Mouse (Mus musculus): ENCODE results near the gene Asic2. TPM values are rescaled to one million over a fixed set of nuclear protein-coding genes. Genes with fewer than 3 reads are reported as not detected.

The Asic2 gene
- total RNA-seq, 4 experiments from 2014 or later = 60.0 to 62.0 (median 60.9) TPM

DNA sequence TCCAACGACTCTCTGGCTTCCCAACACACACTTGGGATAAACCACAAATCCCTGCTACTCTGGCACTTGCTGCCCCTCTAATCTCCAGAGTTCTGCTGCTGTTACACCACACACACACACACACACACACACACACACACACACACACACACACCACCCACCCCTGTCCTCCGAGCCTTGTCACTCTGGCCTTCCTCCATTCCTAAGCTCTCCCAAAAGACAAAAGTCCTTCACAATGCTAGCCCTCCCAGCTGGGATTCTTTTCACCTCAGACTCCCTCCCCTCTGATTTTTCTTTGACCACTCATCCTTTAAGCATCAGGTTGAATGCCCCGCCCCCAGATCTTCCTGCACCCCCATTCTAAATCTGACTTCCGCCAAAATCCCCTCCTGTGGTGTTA, 506.5 kb downstream of the Asic2 start:
- DNase-seq (ENCODE audit: low spot score in 2 of 2) = no peak

DNA sequence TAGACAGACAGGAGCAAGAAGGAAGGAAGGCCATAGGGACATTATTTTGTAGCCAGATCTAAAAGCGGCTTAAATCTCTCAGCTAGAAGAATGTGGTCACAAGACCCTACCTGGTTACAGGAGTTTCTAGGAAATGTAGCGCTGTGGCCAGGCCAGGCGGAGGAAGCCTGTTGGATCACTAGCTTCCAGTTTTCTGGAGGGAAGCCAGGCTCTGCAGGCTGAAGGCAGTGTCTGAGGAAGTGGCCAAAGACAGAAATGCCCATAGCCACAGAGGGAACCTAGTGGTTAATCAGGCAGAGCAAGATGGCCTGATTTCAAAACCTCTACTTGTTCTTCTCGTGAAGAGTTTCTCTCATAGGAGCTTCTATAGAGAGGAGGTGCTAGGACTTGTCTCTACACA, 513.3 kb downstream of the Asic2 start:
- DNase-seq (ENCODE audit: low spot score in 2 of 2) = no peak

DNA sequence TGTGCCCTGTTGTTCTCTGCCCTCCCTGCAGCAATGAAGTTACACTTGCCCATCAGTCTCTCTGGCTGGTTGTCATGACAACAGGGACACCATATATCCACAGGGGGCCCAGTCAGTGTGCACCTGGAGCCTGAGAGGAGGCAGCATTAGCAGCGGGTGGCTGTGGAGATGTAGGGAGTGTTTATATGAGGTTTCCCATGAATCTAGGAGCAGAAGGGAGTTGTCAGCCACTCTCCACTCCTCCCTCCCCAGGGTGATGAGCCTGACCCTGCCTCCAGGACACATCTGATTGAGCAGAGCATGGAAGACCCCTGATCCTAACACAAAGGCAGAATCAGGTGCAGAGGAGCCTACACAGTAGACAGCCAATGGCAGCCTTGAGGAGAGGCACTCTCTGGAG, 514.1 kb downstream of the Asic2 start:
- DNase-seq (ENCODE audit: low spot score in 2 of 2) = peak in 1 of 2 experiments; percentile 12

DNA sequence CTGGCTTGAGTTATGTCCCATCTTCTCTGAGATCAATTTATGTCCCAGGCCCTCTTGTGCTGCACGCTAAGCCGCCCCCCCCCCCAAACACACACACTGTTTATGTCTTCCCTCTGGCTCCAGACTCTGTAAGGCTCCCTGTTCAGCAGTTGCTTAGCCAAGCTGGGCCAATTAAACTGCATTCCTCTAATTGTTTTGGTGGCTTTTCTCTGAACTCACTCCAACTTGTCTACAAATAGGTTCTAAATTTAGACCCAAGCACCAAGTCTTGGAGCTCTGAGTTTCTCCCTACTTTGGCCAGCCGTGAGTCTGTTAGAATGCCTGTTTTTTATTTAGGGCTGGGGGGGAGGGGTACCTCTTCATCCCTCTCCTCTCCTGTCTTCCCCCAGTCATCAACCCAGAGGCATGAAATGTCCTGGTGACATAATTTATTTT, 519.0 kb downstream of the Asic2 start:
- DNase-seq (ENCODE audit: low spot score in 2 of 2) = peak in 1 of 2 experiments; percentile 15

DNA sequence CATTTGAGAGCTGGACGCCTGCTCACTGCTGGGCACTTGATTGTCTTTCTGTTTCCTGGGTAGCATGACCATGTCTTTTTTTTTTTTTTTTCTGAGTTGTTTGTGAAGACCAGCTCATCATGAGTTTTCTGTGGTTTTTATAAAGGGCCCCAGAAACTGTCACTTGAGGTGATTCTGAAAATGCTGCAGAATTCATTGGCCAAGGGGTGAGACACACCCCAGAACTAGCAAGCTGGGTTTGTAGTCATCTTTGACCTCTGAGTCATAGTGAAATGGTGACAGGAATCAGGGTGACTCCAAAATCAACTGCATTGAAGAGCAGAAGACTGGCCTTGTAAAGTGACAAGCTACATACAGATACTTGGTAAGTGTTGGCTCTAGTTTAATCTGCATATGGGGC, 521.9 kb downstream of the Asic2 start:
- DNase-seq (ENCODE audit: low spot score in 2 of 2) = no peak

DNA sequence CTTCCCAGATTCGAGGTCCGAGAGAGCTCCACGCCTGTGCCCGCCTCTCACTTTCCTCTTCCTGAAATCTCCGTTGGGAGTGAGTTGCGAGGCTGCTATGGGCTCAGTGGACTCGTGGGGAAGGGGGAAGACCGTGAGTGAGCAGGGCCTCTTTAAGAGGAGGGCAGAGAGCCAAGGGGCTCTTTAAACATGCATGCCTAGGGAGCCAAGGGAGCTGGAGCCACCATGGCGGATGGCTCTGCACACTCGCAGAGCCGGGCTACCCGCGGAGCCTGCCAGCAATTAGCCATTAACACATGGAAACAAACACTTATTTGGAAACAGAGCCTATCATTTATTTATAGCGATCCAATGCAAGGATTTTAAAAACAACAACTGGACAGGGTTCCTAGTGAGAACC, 541.4 kb downstream of the Asic2 start:
- no peak for DNase-seq (ENCODE audit: low spot score in 2 of 2)

DNA sequence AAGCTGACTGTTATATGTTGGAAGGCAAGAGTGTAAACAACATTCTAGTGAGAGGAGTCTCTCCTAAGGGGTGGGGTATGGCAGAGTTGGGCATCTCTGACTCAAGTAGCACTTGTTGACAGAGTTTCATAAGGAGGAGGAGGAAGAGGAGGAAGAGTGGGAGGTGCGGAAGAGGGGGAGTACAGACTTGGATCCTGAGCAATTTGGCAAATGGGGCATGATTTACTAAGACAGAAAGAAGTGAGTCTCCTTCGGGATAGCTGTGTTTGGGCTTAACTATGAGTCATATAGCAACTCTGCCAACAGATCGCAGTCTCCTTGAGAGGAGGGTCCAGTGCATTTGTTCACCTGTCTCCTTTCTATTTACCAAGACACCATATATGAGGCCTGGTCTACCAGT, 549.1 kb downstream of the Asic2 start:
- DNase-seq (ENCODE audit: low spot score in 2 of 2) = peak in 1 of 2 experiments; percentile 28

DNA sequence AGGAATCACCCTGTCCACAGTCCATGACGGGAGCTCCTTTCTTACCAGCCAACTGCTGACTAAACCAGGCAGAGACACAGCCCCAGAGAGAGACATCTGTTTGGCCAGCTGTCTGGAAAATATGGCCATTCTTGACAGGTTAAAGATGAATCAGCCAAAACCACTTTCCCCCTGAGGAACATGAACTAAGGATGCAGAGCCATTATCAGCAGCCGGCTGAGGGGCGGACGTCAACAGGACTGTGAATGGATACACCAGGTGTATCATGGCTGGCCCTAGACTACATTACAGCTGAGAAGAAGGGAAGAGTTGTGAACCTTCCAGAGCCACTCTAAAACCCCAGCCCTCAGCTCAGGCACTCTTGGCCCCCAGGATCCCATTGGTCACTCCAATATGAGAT, 550.2 kb downstream of the Asic2 start:
- no peak for DNase-seq (ENCODE audit: low spot score in 2 of 2)

DNA sequence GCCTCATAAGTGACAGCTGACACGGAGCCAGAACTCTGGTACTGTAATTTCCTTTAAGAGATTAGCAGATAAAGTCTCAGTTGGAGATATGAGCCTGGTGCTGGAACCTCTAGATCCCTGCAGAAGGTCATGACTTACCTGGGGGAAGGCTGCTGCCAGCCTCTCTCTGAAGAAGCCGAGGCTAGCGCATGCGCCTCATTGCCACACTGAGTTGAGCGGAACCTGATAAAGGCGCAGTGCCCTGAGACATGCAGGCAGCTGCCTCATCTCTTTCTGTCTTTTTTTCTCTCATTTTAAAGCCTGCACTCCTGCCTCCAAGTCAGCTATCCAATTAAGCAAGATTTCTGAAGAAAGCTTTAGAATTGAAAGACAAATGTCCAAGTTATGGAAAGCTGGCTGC, 551.9 kb downstream of the Asic2 start:
- DNase-seq (ENCODE audit: low spot score in 2 of 2) = no peak

DNA sequence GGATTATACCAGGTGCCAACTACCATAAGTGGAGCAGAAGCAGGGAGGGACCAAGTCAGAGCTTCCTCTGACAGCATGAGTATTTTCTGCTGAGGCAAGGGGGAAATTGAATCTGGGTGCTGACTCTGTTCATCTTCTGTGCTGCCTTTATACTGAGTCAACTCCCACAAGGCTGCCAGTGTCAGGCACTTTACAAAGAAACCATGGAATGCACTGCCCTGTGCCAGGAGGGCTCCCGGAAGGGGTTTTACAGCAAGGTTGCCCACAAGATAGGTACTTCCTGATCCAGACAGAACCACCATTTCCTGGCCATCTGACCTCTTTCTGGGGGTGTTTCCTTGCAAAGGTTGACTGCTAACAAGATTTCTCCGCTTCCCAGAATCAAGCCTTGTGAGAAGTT, 553.7 kb downstream of the Asic2 start:
- DNase-seq (ENCODE audit: low spot score in 2 of 2) = no peak

DNA sequence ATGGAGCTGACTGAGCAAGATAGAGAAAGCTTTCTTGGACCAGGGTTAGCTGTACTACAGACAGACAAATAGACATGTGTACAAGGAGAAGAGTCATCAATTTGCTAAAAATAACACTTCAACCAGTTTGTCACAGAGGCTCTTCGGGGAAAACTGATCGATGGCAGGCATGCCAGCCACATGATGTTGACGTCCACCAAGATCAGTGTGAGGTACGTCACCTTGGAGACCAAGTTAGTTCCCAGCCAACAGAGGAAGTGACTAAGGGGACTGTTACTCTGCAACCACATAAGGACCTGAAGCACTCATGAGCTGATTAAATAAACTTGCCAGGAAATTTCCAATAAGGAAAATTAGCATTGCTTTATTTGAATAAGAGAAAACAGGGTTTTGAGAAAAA, 557.0 kb downstream of the Asic2 start:
- DNase-seq (ENCODE audit: low spot score in 2 of 2) = no peak

DNA sequence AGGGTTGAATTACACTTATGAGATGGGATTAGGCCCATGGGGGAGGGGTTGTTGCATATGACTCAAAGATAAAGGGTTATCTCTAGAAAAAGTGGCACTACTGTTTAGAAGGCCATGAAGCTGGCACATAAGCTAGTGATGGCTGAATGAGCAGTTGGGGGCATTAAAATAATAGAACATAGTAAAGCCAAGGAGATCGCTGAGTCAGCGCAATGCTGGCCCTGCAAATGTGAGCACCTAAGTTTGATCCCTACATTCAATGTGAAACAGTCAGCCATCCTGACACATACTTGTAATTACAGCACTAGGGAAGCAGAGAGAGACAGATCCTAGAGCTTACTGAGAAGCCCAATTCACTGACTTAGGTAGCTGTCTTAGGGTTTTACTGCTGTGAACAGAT, 562.3 kb downstream of the Asic2 start:
- DNase-seq (ENCODE audit: low spot score in 2 of 2) = no peak

DNA sequence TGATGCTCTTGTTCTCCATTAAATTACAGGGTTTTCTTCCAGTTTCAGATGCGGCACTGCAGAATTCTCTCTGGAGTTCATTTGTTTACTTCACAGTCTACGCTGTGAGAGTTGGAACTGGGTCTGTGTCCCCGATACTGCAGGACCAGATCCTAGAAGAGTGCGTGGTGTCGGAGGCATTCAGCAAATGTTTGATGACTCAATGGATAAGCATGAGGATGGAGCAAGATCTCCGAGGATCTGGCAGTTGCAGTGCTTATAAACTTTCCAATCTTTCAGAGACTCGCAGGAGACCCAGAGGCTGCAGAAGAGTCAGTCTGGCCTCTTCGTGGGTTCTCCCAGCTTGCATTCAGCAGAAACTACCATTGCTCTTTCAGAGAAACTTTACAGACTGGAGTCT, 566.0 kb downstream of the Asic2 start:
- no peak for DNase-seq (ENCODE audit: low spot score in 2 of 2)

DNA sequence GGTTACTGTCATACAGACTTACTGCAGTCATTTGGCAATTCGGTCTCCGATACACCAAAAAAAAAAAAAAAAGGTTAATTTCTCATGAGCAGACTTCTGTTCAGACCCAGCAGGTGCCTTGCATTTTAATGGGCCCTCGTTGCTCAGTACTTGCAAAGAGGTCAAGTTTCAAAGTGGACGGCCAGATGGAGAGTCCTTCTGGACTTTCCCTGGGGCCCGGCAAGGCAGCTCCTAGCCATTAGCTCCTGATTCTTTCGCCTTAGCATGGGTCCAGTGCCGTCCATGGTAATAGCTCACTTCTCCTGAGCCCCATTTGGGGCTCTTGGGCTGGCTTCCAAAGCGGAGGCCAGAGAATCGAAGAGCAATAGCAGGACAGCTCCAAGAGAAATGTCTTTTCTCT, 575.4 kb downstream of the Asic2 start:
- no peak for DNase-seq (ENCODE audit: low spot score in 2 of 2)

DNA sequence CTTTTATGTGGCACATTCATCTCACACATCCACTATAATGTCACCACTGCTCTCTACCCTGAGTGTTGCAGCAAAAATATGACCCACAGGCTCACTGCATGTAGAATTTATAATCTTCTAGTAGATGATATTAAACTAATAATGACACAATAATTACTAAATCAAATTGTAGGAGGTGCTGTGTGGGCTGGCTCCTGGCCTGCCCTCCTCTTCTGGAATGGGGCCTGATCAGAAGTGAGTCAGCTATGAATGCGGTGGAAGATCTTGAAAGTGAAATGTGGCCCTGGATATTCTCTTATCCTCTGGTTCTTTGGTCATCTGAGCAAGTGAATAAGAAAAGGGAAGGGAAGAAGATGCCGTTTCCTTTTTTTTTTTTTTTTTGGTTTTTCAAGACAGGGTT, 582.1 kb downstream of the Asic2 start:
- DNase-seq (ENCODE audit: low spot score in 2 of 2) = no peak

DNA sequence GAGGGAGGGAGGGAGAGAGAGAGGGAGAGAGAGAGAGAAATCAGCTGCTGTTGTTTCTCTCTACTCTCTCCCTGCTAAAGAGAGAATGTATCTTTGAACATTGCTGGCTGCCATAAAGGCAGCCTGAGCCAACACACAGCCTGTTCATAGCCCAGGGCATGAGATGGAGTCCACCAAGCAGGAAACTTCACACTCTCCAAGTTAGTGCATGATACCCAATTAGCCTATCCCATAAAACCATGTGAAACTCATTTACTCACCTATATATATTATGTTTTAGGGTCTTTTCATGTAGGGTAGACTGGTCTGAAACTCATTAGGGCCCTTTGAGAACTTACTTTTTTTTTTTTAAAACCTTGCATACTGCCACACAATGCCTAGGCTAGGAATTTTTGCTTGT, 582.7 kb downstream of the Asic2 start:
- DNase-seq (ENCODE audit: low spot score in 2 of 2) = no peak

DNA sequence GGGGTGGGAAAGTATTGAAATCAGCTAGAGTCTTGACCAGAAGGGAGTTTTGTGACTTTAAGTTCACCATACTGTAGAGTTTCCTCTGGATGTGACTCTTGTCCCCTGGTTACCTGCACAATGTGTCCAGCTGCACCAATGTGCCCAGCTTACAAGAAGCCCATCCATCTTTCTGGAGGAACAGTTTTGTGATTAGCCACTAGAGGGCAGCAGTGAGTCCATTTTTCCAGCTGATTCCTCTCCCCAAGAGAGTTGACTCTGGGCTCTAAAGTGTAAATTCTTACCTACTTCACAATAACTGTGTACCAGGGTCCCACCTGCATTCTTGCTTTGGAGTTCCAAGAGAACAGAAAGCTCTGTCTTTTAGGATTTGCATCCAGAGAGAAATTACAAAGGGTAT, 593.4 kb downstream of the Asic2 start:
- DNase-seq (ENCODE audit: low spot score in 2 of 2) = peak; percentile 15 to 42

DNA sequence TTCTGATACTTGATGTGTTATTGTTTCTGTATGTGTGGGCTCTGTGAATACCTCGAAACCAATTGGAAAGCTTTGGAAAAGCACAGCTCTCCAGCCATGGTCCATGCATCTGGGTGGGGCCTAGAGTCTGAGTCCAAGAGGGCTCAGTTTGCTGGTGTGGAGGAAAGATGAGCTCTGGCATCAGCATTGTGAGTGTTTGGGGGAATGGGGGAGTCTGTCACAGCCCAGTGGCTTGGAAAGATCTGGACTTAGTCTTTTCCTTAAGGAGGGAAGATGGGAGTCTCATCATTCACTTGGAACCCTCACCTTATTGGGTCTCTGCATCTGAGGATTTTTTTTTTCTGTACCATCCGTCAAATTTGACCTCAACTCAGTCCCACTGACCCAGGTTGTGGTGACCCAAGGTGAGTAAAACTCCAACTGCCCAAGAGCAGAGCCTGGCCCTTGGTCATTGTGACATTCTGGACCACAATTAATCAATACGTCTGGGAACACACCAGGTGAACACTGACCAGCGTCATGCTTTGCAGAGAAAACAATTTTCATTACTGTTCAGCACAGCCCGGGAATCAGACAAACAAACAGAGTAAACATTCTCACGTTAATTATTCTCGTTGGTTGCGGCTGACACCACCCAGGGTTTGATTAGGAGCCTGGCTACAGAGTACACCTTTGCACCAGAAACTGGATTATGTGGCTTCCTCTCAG, 594.1 kb downstream of the Asic2 start:
- DNase-seq (ENCODE audit: low spot score in 2 of 2) = no peak

DNA sequence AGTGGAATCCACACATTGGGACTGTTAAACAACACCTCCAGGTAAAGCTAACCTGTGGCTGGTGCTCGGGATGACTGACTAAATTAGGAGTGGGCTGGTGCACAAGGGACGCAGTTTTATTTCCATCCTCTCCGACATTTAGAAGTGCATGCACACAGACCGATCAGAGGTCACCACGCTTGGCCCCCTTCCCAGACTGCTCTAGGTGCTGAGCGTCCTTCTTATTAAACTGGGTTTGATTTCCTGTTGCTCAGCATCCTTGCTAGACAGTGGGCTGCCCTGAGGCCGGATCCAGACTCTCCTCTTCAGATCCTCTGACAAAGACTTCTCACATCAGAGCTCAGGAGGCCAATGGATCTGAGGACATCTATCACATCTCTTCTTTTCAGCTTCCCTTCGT, 596.7 kb downstream of the Asic2 start:
- DNase-seq (ENCODE audit: low spot score in 2 of 2) = no peak

DNA sequence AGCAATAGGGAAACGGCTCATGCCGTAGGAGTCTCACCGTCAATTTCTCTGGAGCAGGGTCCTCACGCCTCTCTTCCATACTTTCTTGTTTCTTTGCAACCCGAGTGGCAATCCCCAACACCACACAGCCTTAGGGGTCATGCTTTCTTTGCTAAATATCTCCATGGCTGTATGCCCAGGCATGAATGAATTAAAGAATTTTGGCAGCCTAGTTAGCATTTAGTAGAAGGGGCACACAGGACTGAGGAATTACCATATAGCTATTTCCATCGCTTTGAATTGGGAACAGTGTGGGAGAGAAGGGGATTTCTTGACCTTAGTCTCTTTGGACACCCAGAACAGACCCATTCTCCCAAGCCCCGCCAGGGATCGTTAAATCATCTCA, 597.8 kb downstream of the Asic2 start:
- DNase-seq (ENCODE audit: low spot score in 2 of 2) = no peak

DNA sequence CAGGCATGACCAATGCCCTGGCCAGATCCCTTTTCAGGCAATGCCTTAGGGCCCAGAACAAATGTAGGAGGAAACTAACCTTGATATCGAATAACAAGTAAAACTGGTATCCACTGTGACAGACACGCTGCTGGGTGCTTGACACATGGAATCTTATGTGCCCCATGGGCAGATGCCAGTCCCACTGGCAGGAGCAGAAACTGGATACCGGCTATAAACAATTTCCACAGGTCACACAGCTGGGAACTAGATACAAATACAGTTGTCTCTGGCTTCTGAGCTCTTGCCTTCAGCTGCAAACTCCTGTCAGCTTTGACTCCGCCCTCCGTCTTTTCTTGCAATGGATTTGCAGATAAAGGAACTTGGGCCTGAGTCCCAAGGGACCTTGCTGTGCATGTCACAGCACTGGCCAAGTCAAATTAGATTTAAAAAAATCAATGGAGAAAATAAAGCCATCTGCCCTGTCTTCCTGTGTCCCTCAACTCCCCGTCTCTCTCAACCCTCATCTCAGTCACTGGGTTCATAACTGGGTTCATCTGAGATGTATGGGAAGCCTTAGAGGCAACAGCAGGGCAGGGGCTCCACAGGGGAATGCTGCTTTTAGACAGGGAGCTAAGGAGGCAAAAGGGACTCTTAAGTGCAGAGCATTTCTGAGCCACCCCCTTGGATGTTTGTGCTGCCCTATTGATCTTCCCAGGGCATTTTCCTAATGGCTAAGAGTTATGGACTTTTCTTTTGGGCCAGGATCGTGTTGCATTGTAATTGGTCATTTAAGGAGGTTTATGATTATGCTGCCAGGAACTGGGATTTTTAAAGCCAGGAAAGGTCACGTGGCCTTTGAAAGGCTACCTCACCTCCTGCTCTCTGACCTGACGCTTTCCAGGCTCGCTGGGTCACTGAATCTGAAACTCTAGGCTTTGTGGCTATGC, 598.5 kb downstream of the Asic2 start:
- no peak for DNase-seq (ENCODE audit: low spot score in 2 of 2)

DNA sequence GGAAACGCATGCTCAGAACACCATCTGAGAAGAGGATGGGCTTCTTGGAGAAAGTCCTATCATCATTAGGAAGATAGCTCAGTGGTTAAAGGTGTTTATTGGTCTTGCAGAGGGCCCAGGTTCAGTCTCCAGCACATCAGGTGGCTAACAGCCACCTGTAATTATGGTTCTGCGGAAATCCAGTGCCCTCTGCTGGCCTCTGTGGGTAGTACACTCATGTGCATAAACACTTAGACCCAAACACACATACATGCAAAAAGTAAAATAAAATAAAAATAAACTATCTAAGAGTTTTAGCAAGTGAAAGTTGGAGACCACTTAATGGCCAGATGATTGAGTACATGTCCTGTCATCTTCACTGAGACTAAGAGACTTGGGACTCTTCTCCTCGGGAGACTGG, 603.8 kb downstream of the Asic2 start:
- DNase-seq (ENCODE audit: low spot score in 2 of 2) = no peak

DNA sequence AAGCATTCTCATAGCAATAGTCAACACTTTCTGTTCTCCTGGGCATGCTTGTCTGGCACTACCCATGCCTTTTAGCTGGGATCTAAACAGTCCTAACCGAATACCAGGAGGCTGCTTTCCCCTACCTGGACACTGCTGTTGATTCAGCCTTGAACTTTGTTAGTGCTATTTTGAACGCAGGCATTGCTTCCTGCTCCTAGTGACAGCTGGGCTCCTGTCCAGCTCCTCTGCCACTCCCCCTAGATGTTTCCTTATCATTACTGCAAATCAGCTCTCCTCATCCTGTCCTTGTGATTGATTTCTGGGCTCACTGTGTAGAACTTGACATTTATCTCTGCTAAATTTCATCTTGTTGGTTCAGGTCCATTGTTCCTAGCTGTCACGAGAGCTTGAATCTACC, 605.8 kb downstream of the Asic2 start:
- DNase-seq (ENCODE audit: low spot score in 2 of 2) = no peak
